Mouse (Mus musculus): ENCODE results near the gene Sik2. TPM values are rescaled to one million over a fixed set of nuclear protein-coding genes. Genes with fewer than 3 reads are reported as not detected.

Gene Sik2
- polyA plus RNA-seq, 1 experiment from 2014 or later: 16.6 TPM

GRCm38 (mm10) chr9:50966277-50966676 lies 42.6 kb downstream of the Sik2 start:
- Histone ChIP-seq H3K4me1 (replicated peaks; ENCODE audit: control insufficient read depth, insufficient read depth, low read length) (peaks cover 5% of the 10 kb centered on the region; the same call in 1 of the 2 replicates), H3K27ac (ENCODE audit: low read depth) (no peak overlapping the region), H3K27me3 (replicated peaks; ENCODE audit: control insufficient read depth, insufficient read depth, low read length) (no peaks in the 10 kb centered on the region), H3K9me3 (ENCODE audit: control insufficient read depth, low read length) (no peaks in the 10 kb centered on the region), H3K4me2 (ENCODE audit: low read length) (no peak overlapping the region), H3K9ac (ENCODE audit: low read length) (no peak overlapping the region), H3K36me3 (ENCODE audit: control insufficient read depth, insufficient read depth, low read length) (no peaks in the 10 kb centered on the region), H3K4me3 (ENCODE audit: low read depth, low read length) (no peak overlapping the region)
- ATAC-seq (replicated peaks; ENCODE audit: low FRiP score, low TSS enrichment, low read depth) (no peak), DNase-seq (ENCODE audit: low spot score) (no peak)
- 64% methylated on average over 2 of the region's 2 CpGs for WGBS

- no peak overlapping the region for H3K4me2 ChIP-seq (ENCODE audit: low read length)
- H3K4me3 ChIP-seq (ENCODE audit: low read depth, low read length): no peak overlapping the region
- H3K9ac ChIP-seq (ENCODE audit: low read length): no peak overlapping the region
- H3K4me1 ChIP-seq (replicated peaks; ENCODE audit: control insufficient read depth, insufficient read depth, low read length): peaks cover 5% of the 10 kb centered on the region; the same call in 1 of the 2 replicates
- H3K9me3 ChIP-seq (ENCODE audit: control insufficient read depth, low read length): no peaks in the 10 kb centered on the region
- H3K27me3 ChIP-seq (replicated peaks; ENCODE audit: control insufficient read depth, insufficient read depth, low read length): no peaks in the 10 kb centered on the region
- no peak for DNase-seq (ENCODE audit: low spot score)
- no peak for ATAC-seq (replicated peaks; ENCODE audit: low FRiP score, low TSS enrichment, low read depth)
- no peak overlapping the region for H3K27ac ChIP-seq (ENCODE audit: low read depth)
- no peaks in the 10 kb centered on the region for H3K36me3 ChIP-seq (ENCODE audit: control insufficient read depth, insufficient read depth, low read length)
Observed at GRCm38 (mm10) chr9:50965392-50965791, 43.5 kb downstream of the Sik2 start.

- H3K36me3 ChIP-seq (ENCODE audit: control insufficient read depth, insufficient read depth, low read length): no peaks in the 10 kb centered on the region
- H3K27ac ChIP-seq (ENCODE audit: low read depth): no peak overlapping the region
- H3K4me3 ChIP-seq (ENCODE audit: low read depth, low read length): no peak overlapping the region
- WGBS: 71% methylated on average over 2 of the region's 2 CpGs
- H3K4me2 ChIP-seq (ENCODE audit: low read length): no peak overlapping the region
- ATAC-seq (replicated peaks; ENCODE audit: low FRiP score, low TSS enrichment, low read depth): no peak
- no peak for DNase-seq (ENCODE audit: low spot score)
- no peak overlapping the region for H3K9ac ChIP-seq (ENCODE audit: low read length)
- H3K27me3 ChIP-seq (replicated peaks; ENCODE audit: control insufficient read depth, insufficient read depth, low read length): no peaks in the 10 kb centered on the region
- peaks cover 5% of the 10 kb centered on the region; the same call in 1 of the 2 replicates for H3K4me1 ChIP-seq (replicated peaks; ENCODE audit: control insufficient read depth, insufficient read depth, low read length)
- H3K9me3 ChIP-seq (ENCODE audit: control insufficient read depth, low read length): no peaks in the 10 kb centered on the region
Observed at GRCm38 (mm10) chr9:50964911-50965310, 44.0 kb downstream of the Sik2 start.

DNA sequence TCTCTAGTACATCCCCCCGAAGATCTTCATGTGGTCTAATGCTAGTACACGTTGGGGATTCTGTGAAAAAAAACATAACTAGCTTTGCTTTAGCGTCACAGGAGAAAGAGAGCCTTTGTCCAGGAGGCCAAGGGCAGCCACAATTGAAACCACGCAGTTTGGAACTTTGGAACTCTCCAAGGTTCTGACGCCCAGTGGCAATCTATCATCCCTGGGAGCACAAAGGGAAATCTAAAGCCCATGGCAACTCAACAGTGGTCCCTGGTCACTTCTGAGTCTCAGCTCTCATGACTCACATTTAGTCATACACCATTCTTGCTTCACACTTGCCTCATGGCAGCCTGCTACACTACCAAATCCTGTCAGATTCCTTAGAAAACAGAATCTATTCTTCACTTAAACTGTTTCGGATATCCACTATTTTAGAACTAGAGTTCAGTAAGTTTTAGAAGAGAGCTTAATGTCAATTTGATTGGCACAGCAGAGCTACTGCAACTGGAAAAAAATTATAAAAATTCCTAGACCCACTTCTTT lies 50.9 kb downstream of the Sik2 start:
- Histone ChIP-seq H3K9me3 (ENCODE audit: control insufficient read depth, low read length) (0 out of 2 replicates have a peak, but pooled peaks cover 4% of the 10 kb centered on the region), H3K36me3 (ENCODE audit: control insufficient read depth, insufficient read depth, low read length) (no peaks in the 10 kb centered on the region), H3K4me2 (ENCODE audit: low read length) (no peak overlapping the region), H3K27ac (ENCODE audit: low read depth) (no peak overlapping the region), H3K4me1 (replicated peaks; ENCODE audit: control insufficient read depth, insufficient read depth, low read length) (no peaks in the 10 kb centered on the region), H3K27me3 (replicated peaks; ENCODE audit: control insufficient read depth, insufficient read depth, low read length) (no peaks in the 10 kb centered on the region), H3K9ac (ENCODE audit: low read length) (no peak overlapping the region), H3K4me3 (ENCODE audit: low read depth, low read length) (no peak overlapping the region)
- peak; percentile 62 for DNase-seq (ENCODE audit: low spot score)
- 50% methylated on average over 6 of the region's 6 CpGs for WGBS
- ATAC-seq (replicated peaks; ENCODE audit: low FRiP score, low TSS enrichment, low read depth): no peak

DNA sequence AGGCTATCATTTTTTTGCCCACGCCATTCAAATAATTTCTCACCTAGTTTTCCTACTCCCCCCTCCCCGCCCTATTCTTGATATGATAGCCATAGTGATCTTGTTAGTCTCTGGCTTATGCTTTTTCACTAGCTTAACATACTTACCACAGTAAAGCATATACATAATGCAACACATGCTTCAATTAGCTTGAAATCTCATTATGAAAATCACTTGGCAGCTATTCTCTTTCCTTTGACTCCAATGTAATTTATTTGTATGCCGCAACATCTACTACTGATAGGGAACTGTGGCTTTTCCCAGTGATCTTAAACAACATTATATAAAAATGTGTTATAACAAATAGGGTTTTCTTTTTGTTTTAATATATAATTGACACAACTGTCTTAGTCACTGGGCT lies 53.7 kb downstream of the Sik2 start:
- Histone ChIP-seq H3K4me2 (ENCODE audit: low read length) (no peak overlapping the region), H3K9ac (ENCODE audit: low read length) (no peak overlapping the region), H3K4me3 (ENCODE audit: low read depth, low read length) (no peak overlapping the region), H3K27me3 (replicated peaks; ENCODE audit: control insufficient read depth, insufficient read depth, low read length) (no peaks in the 10 kb centered on the region), H3K27ac (ENCODE audit: low read depth) (no peak overlapping the region), H3K4me1 (replicated peaks; ENCODE audit: control insufficient read depth, insufficient read depth, low read length) (no peaks in the 10 kb centered on the region), H3K9me3 (ENCODE audit: control insufficient read depth, low read length) (0 out of 2 replicates have a peak, but pooled peaks cover 4% of the 10 kb centered on the region), H3K36me3 (ENCODE audit: control insufficient read depth, insufficient read depth, low read length) (no peaks in the 10 kb centered on the region)
- ATAC-seq (replicated peaks; ENCODE audit: low FRiP score, low TSS enrichment, low read depth): no peak
- 96% methylated on average over 3 of the region's 3 CpGs for WGBS
- DNase-seq (ENCODE audit: low spot score): no peak

- no peak for ATAC-seq (replicated peaks; ENCODE audit: low FRiP score, low TSS enrichment, low read depth)
- no peak overlapping the region for H3K4me3 ChIP-seq (ENCODE audit: low read depth, low read length)
Observed at GRCm38 (mm10) chr9:50948097-50948823, 60.6 kb downstream of the Sik2 start.

DNA sequence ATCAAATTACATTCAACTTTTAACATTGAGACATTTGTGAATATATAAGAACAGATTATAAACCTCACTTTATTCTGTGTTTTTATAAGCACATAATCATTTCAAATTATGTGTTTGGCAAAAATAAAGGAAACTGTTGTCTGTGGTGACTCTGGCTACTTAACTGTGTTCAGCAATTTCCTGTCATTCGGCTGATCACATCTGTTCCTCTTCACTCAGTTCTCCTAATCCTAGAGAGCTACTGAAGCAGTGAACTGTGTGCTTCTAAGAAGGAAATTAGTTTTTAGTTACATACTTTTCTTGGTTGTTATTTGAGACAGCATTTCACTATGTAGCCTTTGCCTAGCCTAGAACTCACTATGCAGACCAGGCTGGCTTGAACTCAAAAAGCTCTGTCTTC lies 62.5 kb downstream of the Sik2 start:
- WGBS: 53% methylated on average over 1 of the region's 1 CpGs
- Histone ChIP-seq H3K4me1 (replicated peaks; ENCODE audit: control insufficient read depth, insufficient read depth, low read length) (no peaks in the 10 kb centered on the region), H3K27ac (ENCODE audit: low read depth) (no peak overlapping the region), H3K36me3 (ENCODE audit: control insufficient read depth, insufficient read depth, low read length) (no peaks in the 10 kb centered on the region), H3K27me3 (replicated peaks; ENCODE audit: control insufficient read depth, insufficient read depth, low read length) (no peaks in the 10 kb centered on the region), H3K4me2 (ENCODE audit: low read length) (no peak overlapping the region), H3K9ac (ENCODE audit: low read length) (no peak overlapping the region), H3K9me3 (ENCODE audit: control insufficient read depth, low read length) (no peaks in the 10 kb centered on the region), H3K4me3 (ENCODE audit: low read depth, low read length) (no peak overlapping the region)
- DNase-seq (ENCODE audit: low spot score) (no peak), ATAC-seq (replicated peaks; ENCODE audit: low FRiP score, low TSS enrichment, low read depth) (no peak)

More at GRCm38 (mm10) chr9:50948097-50948823, 60.6 kb downstream of the Sik2 start:
- H3K4me1 ChIP-seq (replicated peaks; ENCODE audit: control insufficient read depth, insufficient read depth, low read length): no peaks in the 10 kb centered on the region
- H3K27ac ChIP-seq (ENCODE audit: low read depth): no peak overlapping the region
- no peaks in the 10 kb centered on the region for H3K27me3 ChIP-seq (replicated peaks; ENCODE audit: control insufficient read depth, insufficient read depth, low read length)
- 82% methylated on average over 7 of the region's 7 CpGs for WGBS
- no peak overlapping the region for H3K4me2 ChIP-seq (ENCODE audit: low read length)
- no peak for DNase-seq (ENCODE audit: low spot score)
- no peaks in the 10 kb centered on the region for H3K36me3 ChIP-seq (ENCODE audit: control insufficient read depth, insufficient read depth, low read length)
- no peak overlapping the region for H3K9ac ChIP-seq (ENCODE audit: low read length)
- H3K9me3 ChIP-seq (ENCODE audit: control insufficient read depth, low read length): no peaks in the 10 kb centered on the region

GRCm38 (mm10) chr9:50944826-50945225 lies 64.0 kb downstream of the Sik2 start:
- no peak for ATAC-seq (replicated peaks; ENCODE audit: low FRiP score, low TSS enrichment, low read depth)
- Histone ChIP-seq H3K4me2 (ENCODE audit: low read length) (no peak overlapping the region), H3K9me3 (ENCODE audit: control insufficient read depth, low read length) (no peaks in the 10 kb centered on the region), H3K4me3 (ENCODE audit: low read depth, low read length) (no peak overlapping the region), H3K9ac (ENCODE audit: low read length) (no peak overlapping the region), H3K36me3 (ENCODE audit: control insufficient read depth, insufficient read depth, low read length) (no peaks in the 10 kb centered on the region), H3K27me3 (replicated peaks; ENCODE audit: control insufficient read depth, insufficient read depth, low read length) (no peaks in the 10 kb centered on the region), H3K4me1 (replicated peaks; ENCODE audit: control insufficient read depth, insufficient read depth, low read length) (no peaks in the 10 kb centered on the region), H3K27ac (ENCODE audit: low read depth) (no peak overlapping the region)
- WGBS: 100% methylated on average over 1 of the region's 1 CpGs
- DNase-seq (ENCODE audit: low spot score): no peak

- DNase-seq (ENCODE audit: low spot score): no peak
- Histone ChIP-seq H3K9ac (ENCODE audit: low read length) (no peak overlapping the region), H3K4me2 (ENCODE audit: low read length) (no peak overlapping the region), H3K27me3 (replicated peaks; ENCODE audit: control insufficient read depth, insufficient read depth, low read length) (no peaks in the 10 kb centered on the region), H3K9me3 (ENCODE audit: control insufficient read depth, low read length) (no peaks in the 10 kb centered on the region), H3K36me3 (ENCODE audit: control insufficient read depth, insufficient read depth, low read length) (no peaks in the 10 kb centered on the region), H3K27ac (ENCODE audit: low read depth) (no peak overlapping the region), H3K4me3 (ENCODE audit: low read depth, low read length) (no peak overlapping the region), H3K4me1 (replicated peaks; ENCODE audit: control insufficient read depth, insufficient read depth, low read length) (no peaks in the 10 kb centered on the region)
- WGBS: 85% methylated on average over 2 of the region's 2 CpGs
- no peak for ATAC-seq (replicated peaks; ENCODE audit: low FRiP score, low TSS enrichment, low read depth)
Observed at GRCm38 (mm10) chr9:50942711-50943110, 66.2 kb downstream of the Sik2 start.
